ENCODE assay signal across 28 mouse cellular contexts in genomic region chr17:83364296-83364695, GRCm38 (mm10).
"Had no signal": no experiment of that assay in that cellular context is flagged by ENCODE, and none has a peak within 500 bp of the region (broad histone marks: within the 10 kb centered on the region; RNA-seq: fewer than 3 reads in every experiment).

No protein-coding gene starts in this region.

- H3K9ac ChIP-seq: embryonic facial prominence, embryonic 12.5 days; embryonic facial prominence, embryonic 13.5 days; embryonic facial prominence, embryonic 15.5 days; forebrain, embryonic 12.5 days; forebrain, embryonic 13.5 days; forebrain, embryonic 15.5 days; forebrain, postnatal 0 days had no signal

- H3K4me1 ChIP-seq: forebrain, embryonic 15.5 days had no signal

- H3K9me3 ChIP-seq: embryonic facial prominence, embryonic 10.5 days; embryonic facial prominence, embryonic 12.5 days; embryonic facial prominence, embryonic 13.5 days; embryonic facial prominence, embryonic 15.5 days; forebrain, embryonic 10.5 days; forebrain, embryonic 12.5 days; forebrain, embryonic 13.5 days; forebrain, embryonic 15.5 days had no signal

- H3K27me3 ChIP-seq: embryonic facial prominence, embryonic 12.5 days; embryonic facial prominence, embryonic 13.5 days; embryonic facial prominence, embryonic 15.5 days; forebrain, embryonic 12.5 days; forebrain, embryonic 13.5 days; forebrain, embryonic 15.5 days had no signal

- H3K4me2 ChIP-seq: embryonic facial prominence, embryonic 12.5 days; embryonic facial prominence, embryonic 13.5 days; embryonic facial prominence, embryonic 15.5 days; forebrain, embryonic 12.5 days; forebrain, embryonic 13.5 days; forebrain, embryonic 15.5 days had no signal

- H3K36me3 ChIP-seq: embryonic facial prominence, embryonic 12.5 days; embryonic facial prominence, embryonic 13.5 days; embryonic facial prominence, embryonic 15.5 days; forebrain, embryonic 10.5 days; forebrain, embryonic 12.5 days; forebrain, embryonic 15.5 days had no signal

- H3K4me3 ChIP-seq: embryonic facial prominence, embryonic 10.5 days; embryonic facial prominence, embryonic 12.5 days; embryonic facial prominence, embryonic 13.5 days; embryonic facial prominence, embryonic 15.5 days; erythroblast, embryonic 14.5 days; forebrain, embryonic 10.5 days; forebrain, embryonic 12.5 days; forebrain, embryonic 13.5 days; forebrain, embryonic 15.5 days; gastrocnemius, adult 2 months had no signal

- ATAC-seq: forebrain, embryonic 13.5 days; forebrain, embryonic 14.5 days; forebrain, embryonic 15.5 days; forebrain, embryonic 16.5 days; forebrain, postnatal 0 days had no signal

- DNase-seq: cerebellum, adult 18-20 months; cerebellum, adult 2 months; cerebellum, adult 8-10 months; cerebellum, adult 9-10 months; cerebellum, adult 9-11 months; cerebellum, postnatal 10 days; cerebellum, postnatal 14 days; cerebellum, postnatal 25 days; cerebellum, postnatal 36 days; embryo, embryonic 11 days; forebrain, postnatal 0 days; gastrocnemius, adult 2 months; gastrocnemius, postnatal 10 days; gastrocnemius, postnatal 14 days; gastrocnemius, postnatal 25 days; gastrocnemius, postnatal 36 days; heart, adult 18-20 months had no signal

- H3K27ac ChIP-seq: embryonic facial prominence, embryonic 10.5 days; embryonic facial prominence, embryonic 12.5 days; embryonic facial prominence, embryonic 13.5 days; embryonic facial prominence, embryonic 15.5 days; forebrain, embryonic 10.5 days; forebrain, embryonic 12.5 days; forebrain, embryonic 13.5 days; forebrain, embryonic 15.5 days; gastrocnemius, adult 2 months had no signal
